ENCODE assay signal across 23 mouse cellular contexts in the genomic region with DNA sequence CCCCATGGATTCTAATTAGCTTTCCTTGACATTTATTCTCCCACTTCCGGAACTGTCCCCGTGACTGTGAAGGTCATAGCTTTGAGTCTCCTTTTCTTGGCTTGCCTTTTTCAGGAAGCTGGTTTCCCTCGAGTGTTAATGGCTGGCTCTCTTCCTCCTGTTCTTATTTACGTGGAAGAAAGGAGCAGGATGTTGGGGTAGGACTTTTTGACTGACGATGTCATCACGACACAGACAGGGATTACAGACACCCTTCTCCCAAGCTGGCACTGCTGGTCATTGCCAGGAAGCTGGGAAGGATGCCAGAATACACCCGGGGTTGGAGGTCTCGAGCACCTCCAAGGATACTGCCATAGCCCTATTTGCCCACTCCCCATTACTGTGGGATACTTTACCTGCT. TPM values are rescaled to one million over a fixed set of nuclear protein-coding genes. Genes with fewer than 3 reads are reported as not detected.
DNase-seq lines count a peak whose midpoint lies in the region; ATAC-seq and TF ChIP-seq lines count a peak whose summit lies in the region.
"Had no signal": no experiment of that assay in that cellular context is flagged by ENCODE, and none has a peak within 500 bp of the region (broad histone marks: within the 10 kb centered on the region; RNA-seq: fewer than 3 reads in every experiment).

No protein-coding gene starts in this region.

- no peak for ATAC-seq in midbrain, embryonic 11.5 days (ENCODE audit: low FRiP score)
- ATAC-seq: forebrain, embryonic 14.5 days; Patski had no signal

- no peaks in the 10 kb centered on the region for H3K36me3 ChIP-seq in midbrain, embryonic 11.5 days (ENCODE audit: control insufficient read depth, insufficient read depth, low read length)
- H3K36me3 ChIP-seq: embryonic facial prominence, embryonic 15.5 days; limb, embryonic 15.5 days; neural tube, embryonic 15.5 days had no signal

- 39% methylated on average over 8 of the region's 8 CpGs for WGBS in lung, adult 2 months
- WGBS in midbrain, embryonic 11.5 days: 81% methylated on average over 8 of the region's 8 CpGs

- no peak overlapping the region for H3K4me2 ChIP-seq in midbrain, embryonic 11.5 days
- H3K4me2 ChIP-seq: embryonic facial prominence, embryonic 15.5 days; heart, embryonic 11.5 days; hindbrain, embryonic 14.5 days; limb, embryonic 15.5 days; neural tube, embryonic 15.5 days had no signal

- H3K4me3 ChIP-seq in lung, adult 2 months (replicated peaks; ENCODE audit: extremely low read depth, low read depth, low read length): no peak overlapping the region
- no peak overlapping the region for H3K4me3 ChIP-seq in midbrain, embryonic 11.5 days (ENCODE audit: low read depth, low read length)
- H3K4me3 ChIP-seq: embryonic facial prominence, embryonic 15.5 days; gastrocnemius, adult 2 months; limb, embryonic 15.5 days; midbrain, embryonic 10.5 days; neural tube, embryonic 15.5 days had no signal

- TF ChIP-seq POLR2A in lung, adult 2 months (IDR thresholded peaks at IDR 0.05; ENCODE audit: borderline replicate concordance, extremely low read depth, low read depth, low read length): no peak

- DNase-seq in cerebellum, postnatal 14 days: peak; percentile 37 to 53
- no peak for DNase-seq in cerebellum, adult 18-20 months
- DNase-seq in kidney, postnatal 10 days: peak; percentile 18
- no peak for DNase-seq in kidney, postnatal 14 days
- peak; percentile 33 for DNase-seq in lung, postnatal 4 days
- DNase-seq in lung, adult 2 months: no peak
- no peak for DNase-seq in midbrain, embryonic 11.5 days (ENCODE audit: low spot score, missing footprints)
- DNase-seq: cerebellum, adult 2 months; gastrocnemius, adult 2 months; kidney, adult 9 months; kidney, postnatal 4 days; right cerebral cortex, adult 18-20 months; right cerebral cortex, postnatal 4 days; thymus, postnatal 14 days had no signal

- H3K9ac ChIP-seq in midbrain, embryonic 11.5 days (ENCODE audit: low read length): no peak overlapping the region
- H3K9ac ChIP-seq: embryonic facial prominence, embryonic 15.5 days; hindbrain, embryonic 14.5 days; limb, embryonic 15.5 days; liver, embryonic 14.5 days; neural tube, embryonic 15.5 days had no signal

- TF ChIP-seq CTCF in lung, adult 2 months (IDR thresholded peaks at IDR 0.05; ENCODE audit: insufficient read depth, low read length): no peak

- H3K9me3 ChIP-seq in midbrain, embryonic 11.5 days (ENCODE audit: control insufficient read depth, low read length): no peaks in the 10 kb centered on the region
- H3K9me3 ChIP-seq: embryonic facial prominence, embryonic 15.5 days; limb, embryonic 15.5 days; midbrain, embryonic 10.5 days; neural tube, embryonic 15.5 days had no signal

- H3K27me3 ChIP-seq in midbrain, embryonic 11.5 days (ENCODE audit: control insufficient read depth, insufficient read depth, low read length): no peaks in the 10 kb centered on the region
- H3K27me3 ChIP-seq: embryonic facial prominence, embryonic 15.5 days; limb, embryonic 15.5 days; neural tube, embryonic 15.5 days; Patski had no signal

- H3K4me1 ChIP-seq in lung, adult 2 months (ENCODE audit: control insufficient read depth, insufficient read depth, low read length): no peaks in the 10 kb centered on the region
- H3K4me1 ChIP-seq in midbrain, embryonic 11.5 days (ENCODE audit: control insufficient read depth, insufficient read depth, low read length): no peaks in the 10 kb centered on the region
- H3K4me1 ChIP-seq: limb, embryonic 15.5 days; neural tube, embryonic 15.5 days had no signal

- no peak overlapping the region for H3K27ac ChIP-seq in midbrain, embryonic 11.5 days (ENCODE audit: low read depth, low read length)
- H3K27ac ChIP-seq: embryonic facial prominence, embryonic 15.5 days; gastrocnemius, adult 2 months; hindbrain, embryonic 14.5 days; limb, embryonic 15.5 days; liver, embryonic 14.5 days; midbrain, embryonic 10.5 days; neural tube, embryonic 15.5 days had no signal

RNA-seq across cellular contexts. Expression of a gene that starts 14.3 kb away (rescaled TPM):
- polyA plus RNA-seq in lung, adult 2 months (2012; rRNA removed): 9.5 and 15.3 TPM in 2 replicates
- polyA plus RNA-seq in midbrain, embryonic 11.5 days (2014; fragmentation: Nextera tagmentation; extraction: Ambion mirVana): 55.9 and 60.1 TPM in 2 replicates

Comparison
In these comparisons a context has a peak if more than half of its experiments do, and no peak if none do; other contexts are left out.
1. DNase-seq: peak in cerebellum, postnatal 14 days (2 of 2), kidney, postnatal 10 days (single experiment) and lung, postnatal 4 days (2 of 2); none in cerebellum, adult 18-20 months (0 of 2), kidney, postnatal 14 days (single experiment), lung, adult 2 months (single experiment) and midbrain, embryonic 11.5 days (single experiment).